Comparison of ENCODE assay signal across 9 mouse cellular contexts in genomic region chr9:96415873-96416570, GRCm38 (mm10). TPM values are rescaled to one million over a fixed set of nuclear protein-coding genes. Genes with fewer than 3 reads are reported as not detected.
DNase-seq lines count a peak whose midpoint lies in the region; ATAC-seq and TF ChIP-seq lines count a peak whose summit lies in the region.
"Had no signal": no experiment of that assay in that cellular context is flagged by ENCODE, and none has a peak within 500 bp of the region (broad histone marks: within the 10 kb centered on the region; RNA-seq: fewer than 3 reads in every experiment).

No protein-coding gene starts in this region.

- peak; percentile 39 to 58 for DNase-seq in kidney, postnatal 4 days
- no peak for DNase-seq in kidney, adult 11 months
- no peak for DNase-seq in Patski (ENCODE audit: low read depth, low spot score)
- DNase-seq in skeletal muscle tissue, adult 2 months (ENCODE audit: low read depth, low spot score) = peak; percentile 38
- DNase-seq in cerebellum, adult 9-11 months = no peak
- DNase-seq in neural tube, embryonic 10.5 days (ENCODE audit: extremely low spot score, low spot score) = no peak
- no peak for DNase-seq in left cerebral cortex, adult 11 months (ENCODE audit: low spot score)
- DNase-seq: right cerebral cortex, postnatal 25 days had no signal

- POLR2A ChIA-PET in Patski (lab: Charles Lee) = no interaction called here

- no peaks in the 10 kb centered on the region for H3K27me3 ChIP-seq in Patski

- ATAC-seq in Patski = peak; percentile 35
- peak; percentile 90 for ATAC-seq in granulocyte monocyte progenitor cell, adult 5-6 weeks (replicated peaks; ENCODE audit: poor library complexity, severe bottlenecking)

- in situ Hi-C loops in Patski (cut with MboI; ENCODE audit: low pct_unique_long_range_greater_than_20kb) = no loop called here

- TF ChIP-seq CTCF in Patski (IDR thresholded peaks at IDR 0.05) = no peak

- CTCF ChIA-PET in Patski (lab: Charles Lee) = interaction anchor here (0.7 kb wide), 1 partner anchor 12 kb away, joined by 3 read pairs; no protein-coding TSS in a partner anchor

RNA-seq across cellular contexts. Expression of gene Atp1b3, which starts 51.8 kb away (rescaled TPM):
- 368 TPM for polyA plus RNA-seq in Patski (2021)
- 124 and 164 TPM in 2 replicates for total RNA-seq in granulocyte monocyte progenitor cell, adult 5-6 weeks (2014; fragmentation: Nextera tagmentation)
- 125 and 147 TPM in 2 replicates for total RNA-seq in granulocyte monocyte progenitor cell, adult 5-6 weeks (2017)

Comparison
In these comparisons a context has a peak if more than half of its experiments do, and no peak if none do; other contexts are left out.
1. DNase-seq: peak in kidney, postnatal 4 days (2 of 2) and skeletal muscle tissue, adult 2 months (single experiment); none in kidney, adult 11 months (single experiment), Patski (single experiment), cerebellum, adult 9-11 months (single experiment), neural tube, embryonic 10.5 days (single experiment) and left cerebral cortex, adult 11 months (single experiment).